Mouse (Mus musculus) MEL (cell line): ENCODE results near the gene Tmppe. TPM values are rescaled to one million over a fixed set of nuclear protein-coding genes. Genes with fewer than 3 reads are reported as not detected.

Experiments used
- DNase-seq: peaks from one replicate; pipeline ENCODE4 v3.0.0; 2011; ENCODE audit warnings: low read depth, low spot score
- H3K27ac ChIP-seq: 2 replicates; pipeline ENCODE4 v1.5.1; 2012; ENCODE audit warnings: low read depth, mild to moderate bottlenecking, control low read depth, low read length, moderate library complexity; ENCODE audit not compliant: control insufficient read depth
- H3K27me3 ChIP-seq, 2 experiments: fragments of 150-350 bp in 1 of 2; sonication (generic) in 1 of 2; 2 replicates each; pipeline ENCODE4 v1.6.1; 2012; ENCODE audit warnings: low read length in 2 of 2, mild to moderate bottlenecking in 2 of 2, improper control_type of control experiment in 1 of 2, moderate library complexity in 1 of 2; ENCODE audit not compliant: insufficient read depth in 2 of 2, control insufficient read depth in 1 of 2
- H3K36me3 ChIP-seq, 2 experiments: 2 replicates each; pipeline ENCODE4 v1.6.1; 2012 to 2014; ENCODE audit warnings: low read length in 2 of 2, improper control_type of control experiment in 1 of 2, inconsistent platforms in 1 of 2, mild to moderate bottlenecking in 1 of 2; ENCODE audit not compliant: insufficient read depth in 2 of 2, control insufficient read depth in 1 of 2
- H3K4me1 ChIP-seq, 2 experiments: fragments of 150-350 bp in 1 of 2; sonication (generic) in 1 of 2; 2 replicates each; pipeline ENCODE4 v1.6.1; 2012; ENCODE audit warnings: low read length in 2 of 2, improper control_type of control experiment in 1 of 2, mild to moderate bottlenecking in 1 of 2; ENCODE audit not compliant: insufficient read depth in 2 of 2, control insufficient read depth in 1 of 2
- H3K4me3 ChIP-seq, 2 experiments: fragments of 150-350 bp in 1 of 2; sonication (generic) in 1 of 2; 2 replicates each; pipeline ENCODE4 v1.5.1; 2012; ENCODE audit warnings: low read depth in 2 of 2, low read length in 2 of 2, mild to moderate bottlenecking in 2 of 2, moderate library complexity in 2 of 2, control low read depth in 1 of 2, improper control_type of control experiment in 1 of 2; ENCODE audit not compliant: control insufficient read depth in 1 of 2, insufficient read depth in 1 of 2
- H3K79me2 ChIP-seq: 2 replicates; pipeline ENCODE4 v1.6.1; 2012; ENCODE audit warnings: mild to moderate bottlenecking, low read length, moderate library complexity; ENCODE audit not compliant: control insufficient read depth, poor library complexity, insufficient read depth
- H3K9ac ChIP-seq: 2 replicates; pipeline ENCODE4 v1.6.1; 2012; ENCODE audit warnings: low read depth, mild to moderate bottlenecking, control low read depth, low read length, moderate library complexity; ENCODE audit not compliant: control insufficient read depth, poor library complexity, severe bottlenecking
- H3K9me3 ChIP-seq: fragments of 150-350 bp; sonication (generic); replicated peaks from 2 replicates; pipeline ENCODE4 v1.6.1; 2012; ENCODE audit warnings: mild to moderate bottlenecking, low read length, improper control_type of control experiment, moderate library complexity; ENCODE audit not compliant: insufficient read depth
- BHLHE40 ChIP-seq: IDR thresholded peaks from 2 replicates; pipeline ENCODE4 v1.6.1; 2012; ENCODE audit warnings: low read depth, mild to moderate bottlenecking, inconsistent platforms, low read length, improper control_type of control experiment, borderline replicate concordance
- CHD2 ChIP-seq: IDR thresholded peaks from 2 replicates; pipeline ENCODE4 v1.6.1; 2011; ENCODE audit warnings: low read length, improper control_type of control experiment
- CTCF ChIP-seq, 3 experiments: IDR thresholded peaks in 2 of 3; conservative IDR thresholded peaks in 1 of 3; 2 replicates each; pipeline ENCODE4 v1.5.1; 2011 to 2012; ENCODE audit warnings: low read length in 3 of 3, low read depth in 2 of 3, mild to moderate bottlenecking in 2 of 3, improper control_type of control experiment in 1 of 3, inconsistent platforms in 1 of 3, mixed read lengths in 1 of 3, moderate library complexity in 1 of 3; ENCODE audit not compliant: control insufficient read depth in 1 of 3, insufficient read depth in 1 of 3, poor library complexity in 1 of 3, severe bottlenecking in 1 of 3
- EP300 ChIP-seq, 2 experiments: IDR thresholded peaks; 2 replicates each; pipeline ENCODE4 v1.6.1; 2011; ENCODE audit warnings: improper control_type of control experiment in 2 of 2, low read length in 2 of 2, low read depth in 1 of 2, mild to moderate bottlenecking in 1 of 2
- ETS1 ChIP-seq: IDR thresholded peaks from 2 replicates; pipeline ENCODE4 v1.6.1; 2012; ENCODE audit warnings: low read depth, mild to moderate bottlenecking, inconsistent platforms, low read length, improper control_type of control experiment, moderate library complexity
- GABPA ChIP-seq: IDR thresholded peaks from 2 replicates; pipeline ENCODE4 v1.6.1; 2012; ENCODE audit warnings: low read depth, mild to moderate bottlenecking, inconsistent platforms, low read length, improper control_type of control experiment, moderate library complexity
- GATA1 ChIP-seq: IDR thresholded peaks from 2 replicates; pipeline ENCODE4 v1.6.1; 2011; ENCODE audit warnings: low read depth, low read length, improper control_type of control experiment
- HCFC1 ChIP-seq: IDR thresholded peaks from 2 replicates; pipeline ENCODE4 v1.6.1; 2012; ENCODE audit warnings: low read depth, mild to moderate bottlenecking, inconsistent platforms, low read length, improper control_type of control experiment, moderate library complexity
- KAT2A ChIP-seq: conservative IDR thresholded peaks from 2 replicates; pipeline ENCODE4 v1.6.1; 2012; ENCODE audit warnings: low read depth, low read length, improper control_type of control experiment, inconsistent platforms
- MAX ChIP-seq: IDR thresholded peaks from 2 replicates; pipeline ENCODE4 v1.6.1; 2011; ENCODE audit warnings: low read length, improper control_type of control experiment
- MAZ ChIP-seq: IDR thresholded peaks from 2 replicates; pipeline ENCODE4 v1.6.1; 2012; ENCODE audit warnings: low read depth, mild to moderate bottlenecking, inconsistent platforms, low read length, improper control_type of control experiment
- MEF2A ChIP-seq: IDR thresholded peaks from 2 replicates; pipeline ENCODE4 v1.6.1; 2014; ENCODE audit warnings: low read depth, mild to moderate bottlenecking, inconsistent platforms, low read length, improper control_type of control experiment; ENCODE audit not compliant: poor library complexity, insufficient replicate concordance, severe bottlenecking; ENCODE audit errors: extremely low read depth
- MXI1 ChIP-seq: IDR thresholded peaks from 2 replicates; pipeline ENCODE4 v1.6.1; 2011; ENCODE audit warnings: mild to moderate bottlenecking, low read depth, low read length, improper control_type of control experiment
- MYB ChIP-seq: IDR thresholded peaks from 2 replicates; pipeline ENCODE4 v1.6.1; 2011; ENCODE audit warnings: mild to moderate bottlenecking, low read depth, low read length, improper control_type of control experiment
- MYC ChIP-seq: IDR thresholded peaks from 2 replicates; pipeline ENCODE4 v1.6.1; 2011; ENCODE audit warnings: low read depth, mild to moderate bottlenecking, low read length, improper control_type of control experiment, moderate library complexity
- NELFE ChIP-seq: IDR thresholded peaks from 2 replicates; pipeline ENCODE4 v1.6.1; 2011; ENCODE audit warnings: low read depth, low read length, improper control_type of control experiment
- NRF1 ChIP-seq: IDR thresholded peaks from 2 replicates; pipeline ENCODE4 v1.6.1; 2014; ENCODE audit warnings: low read depth, mild to moderate bottlenecking, inconsistent platforms, low read length, improper control_type of control experiment, moderate library complexity; ENCODE audit not compliant: poor library complexity, insufficient read depth, severe bottlenecking
- POLR2A ChIP-seq, 2 experiments: IDR thresholded peaks; 2 replicates each; pipeline ENCODE4 v1.6.1; 2011 to 2012; ENCODE audit warnings: low read length in 2 of 2, mild to moderate bottlenecking in 2 of 2, control low read depth in 1 of 2, improper control_type of control experiment in 1 of 2, low read depth in 1 of 2, moderate library complexity in 1 of 2; ENCODE audit not compliant: control insufficient read depth in 1 of 2, insufficient read depth in 1 of 2, poor library complexity in 1 of 2
- RCOR1 ChIP-seq: IDR thresholded peaks from 2 replicates; pipeline ENCODE4 v1.6.1; 2012; ENCODE audit warnings: low read depth, mild to moderate bottlenecking, inconsistent platforms, low read length, improper control_type of control experiment
- SIN3A ChIP-seq: IDR thresholded peaks from 2 replicates; pipeline ENCODE4 v1.6.1; 2012; ENCODE audit warnings: low read length, improper control_type of control experiment, inconsistent platforms
- SMC3 ChIP-seq: IDR thresholded peaks from 2 replicates; pipeline ENCODE4 v1.6.1; 2011; ENCODE audit warnings: low read depth, low read length, improper control_type of control experiment
- USF2 ChIP-seq, 2 experiments: IDR thresholded peaks; 2 replicates each; pipeline ENCODE4 v1.6.1; 2011 to 2012; ENCODE audit warnings: improper control_type of control experiment in 2 of 2, low read length in 2 of 2, borderline replicate concordance in 1 of 2, inconsistent platforms in 1 of 2, low read depth in 1 of 2, mild to moderate bottlenecking in 1 of 2; ENCODE audit not compliant: insufficient read depth in 1 of 2
- ZNF384 ChIP-seq: IDR thresholded peaks from 2 replicates; pipeline ENCODE4 v1.6.1; 2012; ENCODE audit warnings: low read depth, mild to moderate bottlenecking, inconsistent platforms, low read length, improper control_type of control experiment
- polyA plus RNA-seq, 2 experiments: library from polyadenylated mRNA; stranded (reverse) in 1 of 2; unstranded in 1 of 2; fragments of >175 nt in 1 of 2; fragments of >200 nt in 1 of 2; gene quantifications; 2 replicates each; pipeline versions ENCODE4 v1.2.1 to v1.2.4; 2012; ENCODE audit warnings: low replicate concordance in 2 of 2, low read depth in 1 of 2; ENCODE audit not compliant: insufficient read length in 2 of 2, insufficient read depth in 1 of 2, missing spikeins in 1 of 2
- total RNA-seq: library from RNA; depleted of rRNA; stranded (reverse); fragments of 300-350 nt; gene quantifications from 2 replicates; pipeline ENCODE4 v1.2.3, GENCODE M21; 2012

Gene Tmppe
- total and polyA plus RNA-seq, 3 experiments = 7.5 to 9.2 TPM; not detected in 1

DNA sequence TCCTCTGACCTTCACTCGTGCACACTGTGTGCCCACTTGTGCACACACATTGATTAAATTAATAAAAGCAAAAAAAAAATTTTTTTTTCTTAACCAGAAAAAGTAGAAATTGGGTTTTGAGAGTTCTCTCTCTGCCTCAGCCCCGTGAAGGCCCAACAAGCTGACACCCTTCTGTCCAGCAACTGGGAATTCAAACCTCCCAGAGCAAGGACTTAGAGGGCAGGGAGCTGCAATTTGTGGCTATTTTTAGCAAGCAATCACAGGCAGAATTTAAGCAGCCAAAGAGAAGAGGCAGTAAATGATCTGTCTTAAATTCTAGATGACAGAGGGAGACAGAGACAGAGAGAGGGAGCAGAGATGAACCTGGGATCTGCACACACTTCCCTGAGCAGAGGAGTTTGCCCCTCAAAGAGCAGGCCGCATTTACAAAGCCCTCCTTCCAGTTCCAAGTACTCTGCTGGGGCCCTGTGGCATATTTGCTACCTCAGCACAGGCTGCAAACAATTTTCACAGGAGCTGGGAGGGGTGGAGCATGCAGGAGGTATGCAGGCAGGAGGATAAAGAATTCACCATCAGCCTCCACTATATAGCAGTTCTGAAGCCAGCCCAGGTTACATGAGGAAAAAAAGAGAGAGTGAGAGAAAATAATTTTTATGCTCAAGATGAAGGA lies 12.1 kb upstream of the Tmppe start:
- no peaks in the 10 kb centered on the region for H3K27me3 ChIP-seq
- H3K4me1 ChIP-seq = peaks cover 4% of the 10 kb centered on the region in 2 experiments; a peak in 2 of 4 replicates
- no peaks in the 10 kb centered on the region for H3K9me3 ChIP-seq
- no peak for DNase-seq
- peaks cover 8% of the 10 kb centered on the region for H3K79me2 ChIP-seq
- H3K27ac ChIP-seq = no peak overlapping the region
- TF ChIP-seq HCFC1 (no peak), CHD2 (no peak), MXI1 (no peak), POLR2A (IDR thresholded peaks at IDR 0.05; ENCODE audit: control insufficient read depth in 1 of 2, insufficient read depth in 1 of 2, low read depth in 1 of 2, low read length in 2 of 2, poor library complexity in 1 of 2) (no peak), MYB (no peak), RCOR1 (no peak), MYC (no peak), BHLHE40 (no peak), KAT2A (no peak), EP300 (IDR thresholded peaks at IDR 0.05; ENCODE audit: low read depth in 1 of 2, low read length in 2 of 2) (no peak), ETS1 (no peak), NELFE (no peak), USF2 (IDR thresholded peaks at IDR 0.05; ENCODE audit: borderline replicate concordance in 1 of 2, insufficient read depth in 1 of 2, low read depth in 1 of 2, low read length in 2 of 2) (no peak), SMC3 (no peak), MAZ (no peak), SIN3A (no peak), GABPA (no peak), NRF1 (no peak)
- H3K36me3 ChIP-seq = peaks cover 0 to under 1% of the 10 kb centered on the region in 2 experiments; a peak in 2 of 4 replicates
- H3K9ac ChIP-seq = no peak overlapping the region
- H3K4me3 ChIP-seq = no peak overlapping the region

DNA sequence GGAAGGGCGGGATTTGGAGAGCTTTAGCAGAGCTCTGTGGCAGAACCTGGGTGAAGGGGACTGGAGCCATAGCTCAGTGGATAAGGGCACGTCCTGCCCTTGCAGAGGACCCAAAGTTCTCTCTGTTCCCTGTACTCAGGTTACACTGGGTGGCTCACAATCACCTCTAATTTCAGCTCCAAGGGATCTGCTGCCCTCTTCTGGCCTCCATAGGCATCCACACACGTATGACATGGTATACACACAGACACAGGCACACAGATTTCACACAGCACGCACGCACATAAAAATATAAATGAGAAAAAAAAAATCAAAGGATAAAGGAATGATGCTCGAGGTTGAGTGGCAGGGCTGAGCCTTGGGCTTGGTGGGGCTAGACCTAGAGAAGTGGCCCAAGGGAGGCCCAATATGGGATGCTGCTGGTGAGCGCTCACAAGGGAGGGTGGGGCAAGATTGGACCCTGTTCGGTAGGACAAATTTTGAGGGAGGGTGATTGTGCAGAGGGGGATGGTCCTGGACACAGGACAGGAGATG lies 11.5 kb upstream of the Tmppe start:
- H3K79me2 ChIP-seq = peaks cover 8% of the 10 kb centered on the region
- H3K9me3 ChIP-seq = no peaks in the 10 kb centered on the region
- H3K9ac ChIP-seq = no peak overlapping the region

More for the DNA sequence above, 11.5 kb upstream of the Tmppe start:
- Histone ChIP-seq H3K27ac (no peak overlapping the region), H3K27me3 (no peaks in the 10 kb centered on the region), H3K4me3 (peak overlapping the region; percentile 71 to 81; a peak in 3 of 4 replicates), H3K4me1 (peaks cover 5 to 10% of the 10 kb centered on the region in 2 experiments; a peak in 2 of 4 replicates), H3K36me3 (peaks cover 0 to 7% of the 10 kb centered on the region in 2 experiments; a peak in 2 of 4 replicates)
- peak; percentile 64 for DNase-seq
- TF ChIP-seq CTCF (IDR thresholded peaks at IDR 0.05 in 2 of 3, conservative IDR thresholded peaks at IDR 0.05 in 1 of 3; ENCODE audit: control insufficient read depth in 1 of 3, insufficient read depth in 1 of 3, low read depth in 2 of 3, low read length in 3 of 3, poor library complexity in 1 of 3, severe bottlenecking in 1 of 3) (peak; percentile 26 to 48 (median 40); a peak in 5 of 6 replicates), MEF2A (no peak), SMC3 (0 out of 2 replicates have a peak, but pooled peaks have one; percentile 15), HCFC1 (no peak), RCOR1 (no peak), GATA1 (no peak), ETS1 (no peak), MAX (no peak), ZNF384 (no peak), MAZ (no peak)
